Mouse (Mus musculus) heart, postnatal 14 days (tissue): ENCODE measurements around the gene Lyrm9. TPM values are rescaled to one million over a fixed set of nuclear protein-coding genes. Genes with fewer than 3 reads are reported as not detected.
A peak's percentile ranks its signal among the peaks of the same experiment; 100 is the strongest.

Source experiments
- DNase-seq, 2 experiments: peaks; one replicate each; pipeline ENCODE4 v3.0.0; 2021 to 2022
- intact Hi-C: fragments of 180-260 bp; cut with DNase I; formaldehyde crosslinking; loops from one replicate; pipeline ENCODE4 v1.15.1; 2025
- long read RNA-seq, 2 experiments: library from polyadenylated mRNA; stranded (forward); transcript quantifications; one replicate each; pipeline ENCODE4 v2.0.0; 2021
- total RNA-seq, 2 experiments: library from RNA; stranded (reverse); gene quantifications; 2 replicates each; pipeline ENCODE4 v1.2.3; 2021

Lyrm9 gene
- 10 to 100 TPM; 31.1 to 36.3 TPM for total RNA-seq
- long read RNA-seq, experiment 1, full-length matches to known transcripts = 17 of 22 reads
- long read RNA-seq, experiment 1, partial matches to known transcripts = 2 of 22 reads
- long read RNA-seq, experiment 1, other reads (novel, unspliced or antisense) = 3 of 22 reads
- long read RNA-seq, experiment 2, full-length matches to known transcripts = 15 of 20 reads
- long read RNA-seq, experiment 2, partial matches to known transcripts = 0 of 20 reads
- long read RNA-seq, experiment 2, other reads (novel, unspliced or antisense) = 5 of 20 reads

GRCm38 (mm10) chr11:78826442-78827013 is at the start of gene Lyrm9:
Gene Lyrm9, plus strand, starts transcription at chr11:78826584.
- intact Hi-C loops = loop anchor here (2.0 to 5.0 kb wide), 3 partner anchors 129 to 339 kb away; partner anchors contain the start of gene Nlk
- peak; percentile 99 to 100 for DNase-seq

GRCm38 (mm10) chr11:78777851-78778680 is 48.3 kb upstream of the Lyrm9 start:
- intact Hi-C loops = no loop called here

GRCm38 (mm10) chr11:78780002-78780401 is 46.4 kb upstream of the Lyrm9 start:
- DNase-seq = no peak
- intact Hi-C loops = no loop called here

More at GRCm38 (mm10) chr11:78777851-78778680, 48.3 kb upstream of the Lyrm9 start:
- no peak for DNase-seq

GRCm38 (mm10) chr11:78780571-78780970 is 45.8 kb upstream of the Lyrm9 start:
- DNase-seq = no peak
- intact Hi-C loops = no loop called here

GRCm38 (mm10) chr11:78782326-78782725 is 44.1 kb upstream of the Lyrm9 start:
- intact Hi-C loops = no loop called here
- no peak for DNase-seq

- intact Hi-C loops = no loop called here
- DNase-seq = no peak
Observed at GRCm38 (mm10) chr11:78782791-78783347, 43.5 kb upstream of the Lyrm9 start.

GRCm38 (mm10) chr11:78786013-78786431 is 40.4 kb upstream of the Lyrm9 start:
- DNase-seq = no peak
- intact Hi-C loops = no loop called here

GRCm38 (mm10) chr11:78789370-78790060 is 36.9 kb upstream of the Lyrm9 start:
- intact Hi-C loops = no loop called here
- DNase-seq = no peak

GRCm38 (mm10) chr11:78791582-78791981 is 34.8 kb upstream of the Lyrm9 start:
- peak; percentile 48 to 71 for DNase-seq
- intact Hi-C loops = no loop called here

GRCm38 (mm10) chr11:78792055-78792454 is 34.3 kb upstream of the Lyrm9 start:
- intact Hi-C loops = no loop called here
- DNase-seq = no peak

- intact Hi-C loops = no loop called here
- no peak for DNase-seq
Observed at GRCm38 (mm10) chr11:78792465-78792864, 33.9 kb upstream of the Lyrm9 start.

- intact Hi-C loops = no loop called here
- no peak for DNase-seq
Observed at GRCm38 (mm10) chr11:78793116-78793515, 33.3 kb upstream of the Lyrm9 start.

- intact Hi-C loops = no loop called here
- no peak for DNase-seq
Observed at GRCm38 (mm10) chr11:78796072-78796729, 30.2 kb upstream of the Lyrm9 start.

GRCm38 (mm10) chr11:78801094-78801493 is 25.3 kb upstream of the Lyrm9 start:
- intact Hi-C loops = no loop called here
- no peak for DNase-seq

GRCm38 (mm10) chr11:78803587-78804316 is 22.6 kb upstream of the Lyrm9 start:
- intact Hi-C loops = no loop called here
- peak; percentile 83 to 88 for DNase-seq

- DNase-seq = no peak
- intact Hi-C loops = no loop called here
Observed at GRCm38 (mm10) chr11:78804551-78804950, 21.8 kb upstream of the Lyrm9 start.

GRCm38 (mm10) chr11:78805198-78805597 is 21.2 kb upstream of the Lyrm9 start:
- no peak for DNase-seq
- intact Hi-C loops = no loop called here

- intact Hi-C loops = no loop called here
- no peak for DNase-seq
Observed at GRCm38 (mm10) chr11:78805691-78806137, 20.7 kb upstream of the Lyrm9 start.
